Mouse (Mus musculus) erythroid progenitor cell, adult 5-6 weeks (primary cell): ENCODE measurements around the gene Prkaca. TPM values are rescaled to one million over a fixed set of nuclear protein-coding genes. Genes with fewer than 3 reads are reported as not detected.
"Not testable (repeated sequence)": the region's sequence is repeated elsewhere in the genome, so short reads cannot be mapped to it uniquely, and the experiment has no call there.

Source experiments
- ATAC-seq: replicated peaks from 2 replicates; pipeline ENCODE4 v1.8.0; 2016; ENCODE audit warnings: moderate number of reproducible peaks, mild to moderate bottlenecking, moderate TSS enrichment, inconsistent platforms; ENCODE audit not compliant: poor library complexity, low FRiP score, severe bottlenecking
- total RNA-seq, 2 experiments: library from RNA; stranded (forward) in 1 of 2; stranded (reverse) in 1 of 2; fragments of 150-400 nt in 1 of 2; fragments of 186-747, 209-891 nt in 1 of 2; gene quantifications; 2 replicates each; pipeline versions ENCODE4 v1.2.3 to v1.2.4; 2015 to 2017; ENCODE audit warnings: low replicate concordance in 2 of 2

The Prkaca gene
- total RNA-seq, 2 experiments from 2014 or later, result 13.0 to 17.2 TPM

DNA sequence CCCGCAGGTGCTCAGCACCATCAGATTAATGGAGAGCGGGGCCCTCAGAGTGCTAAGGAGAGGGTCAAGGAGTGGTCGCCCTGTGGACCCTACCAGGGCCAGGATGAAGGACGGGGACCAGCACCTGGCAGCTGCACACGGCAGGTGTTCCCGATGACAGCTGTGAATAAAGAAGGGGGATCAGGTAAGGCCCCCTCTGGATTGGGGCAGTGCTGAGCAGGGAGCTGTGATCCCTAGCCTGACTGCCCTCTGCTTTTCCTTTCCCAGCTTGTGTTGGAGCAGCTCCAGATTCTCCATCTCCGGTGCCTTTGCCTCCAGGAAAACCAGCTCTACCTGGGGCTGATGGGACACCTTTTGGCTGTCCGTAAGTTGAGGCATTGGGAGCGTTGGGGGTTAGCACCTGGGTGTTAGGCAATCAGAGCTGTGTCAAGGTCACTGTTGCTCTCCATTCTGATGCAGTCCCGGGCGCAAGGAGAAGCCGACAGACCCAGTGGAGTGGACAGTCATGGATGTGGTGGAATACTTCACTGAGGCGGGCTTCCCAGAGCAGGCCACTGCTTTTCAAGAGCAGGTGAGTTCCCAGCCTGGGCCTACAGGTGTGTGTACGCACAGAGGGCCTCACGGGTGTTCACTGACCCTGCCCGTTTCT, 26.4 kb downstream of the Prkaca start:
- ATAC-seq, result no peak

DNA sequence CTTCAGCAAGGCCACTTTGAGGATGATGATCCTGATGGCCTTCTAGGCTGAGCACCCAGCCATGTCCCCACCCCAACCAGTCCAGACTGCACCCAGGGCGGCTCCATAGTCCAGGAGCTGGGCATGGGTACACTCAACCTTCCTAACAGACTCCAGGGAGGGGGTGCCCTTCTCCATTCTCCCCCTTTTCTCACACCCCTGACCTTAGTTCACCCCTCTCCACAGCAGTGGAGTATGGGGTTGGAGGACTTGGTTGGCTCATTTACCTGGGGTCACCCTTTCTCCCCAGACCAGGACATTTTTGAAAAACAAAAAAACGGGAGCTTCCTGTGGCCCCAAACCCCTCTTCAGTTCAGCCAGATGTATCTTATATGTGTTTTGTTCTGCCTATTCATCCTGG, 27.0 kb downstream of the Prkaca start:
- ATAC-seq, result no peak

DNA sequence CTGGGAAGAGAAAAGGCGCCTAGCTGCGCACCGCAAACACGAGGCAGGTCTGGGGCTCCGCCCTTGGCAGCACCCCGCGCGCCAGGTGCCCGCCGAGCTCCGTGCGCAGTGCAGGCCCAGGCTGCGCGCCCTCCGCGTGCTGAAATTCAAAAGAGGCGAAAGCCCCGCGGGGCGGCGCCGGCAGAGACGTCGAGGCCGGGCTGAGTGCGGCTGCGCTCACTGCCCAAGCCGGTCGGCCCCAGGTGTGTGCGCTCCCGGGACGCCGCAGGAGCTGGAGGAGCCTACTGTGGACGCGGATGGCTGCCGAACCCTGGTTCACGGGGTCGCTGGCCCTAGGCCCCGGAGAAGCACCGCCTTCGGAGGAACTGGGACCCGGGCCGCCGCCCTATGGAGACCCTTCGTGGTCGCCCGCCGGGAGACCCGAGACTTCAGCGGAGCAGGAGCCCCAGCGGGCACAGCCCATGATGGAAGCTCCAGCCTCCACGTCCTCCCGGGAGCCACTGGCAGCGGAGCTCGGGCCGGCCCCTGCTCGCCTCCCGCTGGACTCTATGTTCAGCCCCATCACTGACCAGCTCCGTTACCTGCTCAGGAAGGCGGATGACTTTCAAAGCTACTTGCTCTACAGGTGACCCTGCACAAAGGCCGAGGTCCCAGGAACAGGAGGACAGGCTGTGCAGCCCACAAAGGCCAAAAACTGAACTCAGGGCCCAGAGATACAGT, 28.6 kb downstream of the Prkaca start, which contains the start of gene 1700067K01Rik:
1700067K01Rik (plus strand) TSS at position 222 of the 720 bp plus-strand sequence.
- ATAC-seq, result no peak

DNA sequence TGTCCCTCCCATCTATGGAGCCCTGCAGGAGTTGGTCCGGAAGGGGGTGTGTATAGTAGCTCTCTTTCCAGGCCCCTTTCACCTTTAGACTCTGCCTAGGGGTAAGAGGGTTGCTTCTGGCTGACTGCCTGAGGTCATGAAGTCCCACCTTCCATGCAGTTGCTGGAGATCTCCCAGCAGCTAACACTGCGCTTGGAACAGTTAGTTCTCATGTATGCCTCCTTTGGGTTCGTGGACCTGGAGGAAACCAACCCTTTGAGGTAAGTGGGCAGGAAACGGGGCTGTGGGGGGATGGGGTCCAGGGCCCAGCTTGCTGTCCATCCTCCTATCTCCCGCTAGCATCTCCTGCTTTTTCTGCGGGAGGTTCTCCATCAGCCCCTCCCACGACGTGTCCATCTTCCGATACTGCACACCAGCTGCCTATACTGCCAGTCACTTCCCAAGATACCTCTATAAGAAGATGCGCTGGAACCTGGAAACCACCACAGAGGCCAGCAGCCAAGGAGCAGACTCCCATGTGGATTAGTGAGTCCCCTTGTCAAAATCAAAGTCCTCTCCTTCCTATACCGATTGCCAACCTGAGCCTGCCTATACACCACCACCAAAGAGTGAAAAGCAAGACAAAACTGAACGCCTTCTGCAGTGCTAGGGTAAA, 30.3 kb downstream of the Prkaca start:
- ATAC-seq, result no peak

GRCm38 (mm10) chr8:84003612-84004246, 30.9 kb downstream of the Prkaca start:
- no peak for ATAC-seq

GRCm38 (mm10) chr8:84004533-84005201, 31.9 kb downstream of the Prkaca start:
- ATAC-seq, result peak; percentile 98

GRCm38 (mm10) chr8:84005502-84005901, 32.7 kb downstream of the Prkaca start:
- ATAC-seq, result not testable (repeated sequence)

DNA sequence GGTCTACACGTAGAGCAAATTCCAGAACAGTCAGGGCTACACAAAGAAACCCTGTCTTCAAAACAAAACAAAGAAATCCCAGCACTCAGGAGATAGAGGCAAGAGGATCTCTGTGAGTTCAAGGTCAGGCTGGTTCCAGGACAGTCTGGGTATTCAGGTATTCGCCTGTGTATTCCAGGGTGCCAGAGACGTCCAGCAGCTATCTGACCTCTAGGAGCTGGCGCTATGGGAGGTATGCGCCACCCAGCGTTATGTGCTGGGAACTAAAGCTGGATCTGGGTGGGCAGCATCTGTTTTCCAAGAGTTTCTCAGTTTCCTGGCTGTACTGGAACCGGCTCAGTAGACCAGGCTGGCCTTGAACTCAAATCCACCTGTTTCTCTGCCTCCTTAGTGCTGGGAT, 35.6 kb downstream of the Prkaca start:
- ATAC-seq, result no peak

DNA sequence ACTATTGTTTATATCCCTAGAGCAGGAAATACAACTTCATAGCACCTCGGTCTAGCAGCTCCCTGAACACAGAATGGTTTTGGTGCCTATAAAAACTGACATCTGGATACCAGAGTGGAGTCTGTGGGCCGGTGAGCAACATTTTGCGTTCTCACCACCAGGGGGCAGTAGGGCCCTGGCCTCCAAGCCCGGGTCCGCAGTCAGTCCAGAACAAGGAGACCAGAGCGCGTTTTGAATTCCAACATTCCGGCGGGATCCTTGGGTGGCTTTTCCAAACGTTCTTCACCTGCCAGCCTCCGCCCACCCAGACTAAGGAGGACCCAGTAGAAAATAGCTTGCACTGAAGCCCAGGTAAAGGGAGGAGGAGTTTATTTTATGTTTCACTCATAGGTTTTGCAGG, 37.1 kb downstream of the Prkaca start:
- peak; percentile 77 for ATAC-seq

- ATAC-seq, result peak; percentile 71
Measured at GRCm38 (mm10) chr8:84010625-84011611, 38.1 kb downstream of the Prkaca start.

- no peak for ATAC-seq
Measured at GRCm38 (mm10) chr8:84011705-84012498, 39.1 kb downstream of the Prkaca start, which contains the start of gene 2210011C24Rik. Gene 2210011C24Rik (minus strand): TSS chr8:84012171.

DNA sequence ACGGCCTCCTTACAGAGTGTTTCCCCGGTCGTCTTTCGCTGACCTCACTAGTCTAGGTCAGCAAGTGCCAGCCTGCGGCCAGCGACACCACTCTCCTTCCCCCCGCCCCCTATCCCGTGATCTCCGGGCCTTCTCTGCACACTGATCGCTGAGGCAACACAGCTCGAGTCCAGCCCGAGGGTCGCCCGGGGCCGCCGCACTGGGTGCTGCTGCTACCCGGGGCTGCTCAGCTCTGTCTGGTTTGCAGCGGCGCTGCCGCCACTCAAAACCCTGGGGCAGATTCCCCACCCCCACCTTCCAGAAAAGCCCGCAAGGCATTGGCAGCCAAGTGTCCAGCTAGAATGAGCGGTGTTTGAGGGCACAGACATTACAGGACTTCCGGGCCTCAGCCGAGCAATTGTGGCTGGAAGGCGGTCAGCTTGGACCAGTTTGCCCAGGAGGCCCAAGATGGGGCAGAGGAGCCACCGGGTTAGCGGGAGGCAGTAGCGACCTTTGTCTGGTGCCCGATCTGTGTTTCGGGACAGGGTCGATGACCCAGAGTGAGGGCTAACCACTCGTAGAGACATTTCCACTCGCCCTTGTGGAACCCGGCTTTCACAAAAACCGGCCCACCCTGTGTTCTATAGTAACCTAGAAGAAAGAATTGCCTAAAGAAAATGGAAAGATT, 39.8 kb downstream of the Prkaca start:
- no peak for ATAC-seq

DNA sequence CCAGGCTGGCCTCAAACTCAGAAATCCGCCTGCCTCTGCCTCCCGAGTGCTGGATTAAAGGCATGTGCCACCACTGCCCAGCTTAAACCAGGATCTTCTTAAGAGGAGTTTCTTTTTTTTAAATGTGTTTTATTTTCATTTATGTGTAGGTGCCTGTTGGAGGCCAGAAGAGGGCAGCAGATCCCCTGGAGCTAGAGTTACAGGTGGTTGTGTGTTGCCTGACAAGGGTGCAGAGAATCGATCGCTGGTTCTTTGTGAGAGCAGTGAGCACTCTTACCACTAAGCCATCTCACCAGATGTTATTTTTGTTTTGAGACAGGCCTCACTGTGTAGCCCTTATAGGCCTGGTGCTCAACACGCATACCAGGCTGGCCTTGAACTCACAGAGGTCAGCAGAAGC, 43.0 kb downstream of the Prkaca start:
- no peak for ATAC-seq

DNA sequence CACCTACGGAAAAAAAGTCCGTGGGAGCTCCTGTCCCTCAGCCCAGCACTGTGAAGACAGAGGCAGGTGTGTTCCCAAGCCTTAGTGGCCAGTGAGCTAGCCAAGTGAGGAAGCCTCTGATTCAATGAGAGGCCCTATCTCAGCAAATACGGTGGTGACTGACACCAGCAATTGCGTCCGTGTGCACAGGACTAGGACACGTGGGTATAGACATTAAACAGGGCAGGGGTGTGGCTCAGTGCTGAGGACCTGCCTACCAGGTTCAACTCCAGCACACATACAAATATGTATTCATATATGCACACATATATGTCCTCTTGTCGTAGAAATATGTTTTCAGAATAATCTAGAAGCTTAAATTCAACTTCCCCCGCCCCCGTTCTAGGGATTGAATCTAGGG, 46.9 kb downstream of the Prkaca start:
- ATAC-seq, result no peak

DNA sequence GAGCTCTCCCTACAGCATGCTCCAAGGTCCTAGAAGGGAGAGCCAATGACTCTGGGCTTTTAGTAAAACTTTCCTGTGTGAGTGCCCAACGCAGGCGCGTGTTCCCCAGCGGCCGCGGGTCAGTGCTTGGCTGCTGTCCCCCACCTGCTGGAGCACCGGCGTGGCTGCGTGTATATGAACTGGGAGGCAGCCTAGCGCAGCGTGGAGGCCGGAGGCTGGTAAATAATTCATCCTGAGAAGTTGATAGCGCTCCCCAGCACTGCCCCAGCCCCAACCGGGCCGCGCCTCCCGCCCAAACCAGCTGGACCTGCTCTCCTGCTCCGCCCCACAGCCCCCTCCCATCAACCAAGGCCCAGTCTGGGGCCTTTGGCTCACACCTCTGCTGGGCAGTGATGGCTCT, 48.3 kb downstream of the Prkaca start, which contains the start of gene Palm3:
Palm3 (plus strand) TSS at position 376 of the 400 bp plus-strand sequence.
- ATAC-seq, result no peak

GRCm38 (mm10) chr8:84021569-84021968, 48.8 kb downstream of the Prkaca start:
- ATAC-seq, result no peak

- no peak for ATAC-seq
Measured at GRCm38 (mm10) chr8:84023085-84023484, 50.3 kb downstream of the Prkaca start.
